Comparison of ENCODE assay signal across 22 mouse cellular contexts in genomic region chr11:116746822-116747221, GRCm38 (mm10). TPM values are rescaled to one million over a fixed set of nuclear protein-coding genes. Genes with fewer than 3 reads are reported as not detected.
"Had no signal": no experiment of that assay in that cellular context is flagged by ENCODE, and none has a peak within 500 bp of the region (broad histone marks: within the 10 kb centered on the region; RNA-seq: fewer than 3 reads in every experiment).

No protein-coding gene starts in this region.

RNA-seq across cellular contexts. Expression of gene St6galnac1, which starts 28.5 kb away (rescaled TPM):
- polyA plus RNA-seq: heart, embryonic 10.5 days; heart, embryonic 11.5 days; heart, embryonic 12.5 days; heart, embryonic 13.5 days; heart, embryonic 14.5 days; heart, embryonic 15.5 days; heart, embryonic 16.5 days; heart, postnatal 0 days; hindbrain, embryonic 10.5 days; hindbrain, embryonic 11.5 days; hindbrain, embryonic 12.5 days; hindbrain, embryonic 13.5 days; hindbrain, embryonic 14.5 days; hindbrain, embryonic 15.5 days; hindbrain, embryonic 16.5 days; hindbrain, postnatal 0 days; intestine, embryonic 14.5 days; kidney, embryonic 14.5 days; kidney, embryonic 15.5 days; kidney, embryonic 16.5 days; kidney, postnatal 0 days; large intestine, adult 2 months had no signal
